Comparison of ENCODE assay signal across 7 mouse cellular contexts in genomic region chr15:93275623-93276022, GRCm38 (mm10). TPM values are rescaled to one million over a fixed set of nuclear protein-coding genes. Genes with fewer than 3 reads are reported as not detected.
DNase-seq lines count a peak whose midpoint lies in the region; ATAC-seq and TF ChIP-seq lines count a peak whose summit lies in the region.

No protein-coding gene starts in this region.

- TF ChIP-seq POLR2A in bone marrow, adult 2 months (IDR thresholded peaks at IDR 0.05; ENCODE audit: borderline replicate concordance, control insufficient read depth, low read depth, low read length) = no peak; the same call in 1 of the 2 replicates
- TF ChIP-seq POLR2A in limb, embryonic 14.5 days (IDR thresholded peaks at IDR 0.05; ENCODE audit: borderline replicate concordance, extremely low read depth, insufficient read depth, insufficient read length) = no peak

- peak; percentile 47 for ATAC-seq in forebrain, embryonic 14.5 days
- ATAC-seq in limb, embryonic 14.5 days (ENCODE audit: low FRiP score, low read depth) = peak; percentile 18
- peak; percentile 46 for ATAC-seq in monocyte, adult 5-6 weeks (replicated peaks; ENCODE audit: insufficient number of reproducible peaks, low FRiP score, low TSS enrichment, poor library complexity, severe bottlenecking)

- H3K9me3 ChIP-seq in forebrain, embryonic 14.5 days (replicated peaks; ENCODE audit: control insufficient read depth, low read length) = no peaks in the 10 kb centered on the region
- no peaks in the 10 kb centered on the region for H3K9me3 ChIP-seq in limb, embryonic 14.5 days (ENCODE audit: control insufficient read depth, low read length)

- H3K27me3 ChIP-seq in forebrain, embryonic 14.5 days (replicated peaks; ENCODE audit: control insufficient read depth, insufficient read depth, low read length) = no peaks in the 10 kb centered on the region
- no peaks in the 10 kb centered on the region for H3K27me3 ChIP-seq in limb, embryonic 14.5 days (ENCODE audit: control insufficient read depth, insufficient read depth, low read length)

- peak overlapping the region; percentile 68 for H3K4me3 ChIP-seq in left cerebral cortex, adult 2 months
- H3K4me3 ChIP-seq in bone marrow, adult 2 months (replicated peaks; ENCODE audit: control insufficient read depth, low read depth, low read length) = peak overlapping the region; percentile 79
- H3K4me3 ChIP-seq in forebrain, embryonic 14.5 days (ENCODE audit: low read depth, low read length) = peak overlapping the region; percentile 69
- H3K4me3 ChIP-seq in limb, embryonic 14.5 days (replicated peaks; ENCODE audit: low read length) = peak overlapping the region; percentile 76

- no peak for DNase-seq in left cerebral cortex, adult 2 months (ENCODE audit: extremely low spot score in 1 of 2, low spot score in 2 of 2)
- no peak for DNase-seq in left cerebral cortex, postnatal 25 days (ENCODE audit: low spot score in 2 of 2)
- peak; percentile 51 for DNase-seq in forebrain, embryonic 14.5 days (ENCODE audit: low spot score)
- DNase-seq in limb, embryonic 14.5 days (ENCODE audit: low spot score) = no peak
- no peak for DNase-seq in frontal cortex, postnatal 10 days (ENCODE audit: low spot score in 2 of 2)

- TF ChIP-seq CTCF in left cerebral cortex, adult 2 months (IDR thresholded peaks at IDR 0.05) = no peak; the same call in 1 of the 2 replicates
- no peak for TF ChIP-seq CTCF in bone marrow, adult 2 months (IDR thresholded peaks at IDR 0.05; ENCODE audit: control insufficient read depth, insufficient read depth, low read length)

- peaks cover 7% of the 10 kb centered on the region; the same call in 1 of the 2 replicates for H3K36me3 ChIP-seq in forebrain, embryonic 14.5 days (ENCODE audit: control insufficient read depth, insufficient read depth, low read length)
- 0 out of 2 replicates have a peak, but pooled peaks cover 4% of the 10 kb centered on the region for H3K36me3 ChIP-seq in limb, embryonic 14.5 days (ENCODE audit: control insufficient read depth, insufficient read depth, low read length)

- intact Hi-C loops in left cerebral cortex, adult 2 months (cut with DNase I) = loop anchor here (1.0 to 2.0 kb wide), 2 partner anchors 61 to 121 kb away; partner anchors contain the start of gene Yaf2
- intact Hi-C loops in left cerebral cortex, postnatal 25 days (cut with DNase I) = loop anchor here (2.0 to 5.0 kb wide), 2 partner anchors 62 to 123 kb away; partner anchors contain the start of genes Pphln1, Yaf2 and Zcrb1

- peaks cover 2% of the 10 kb centered on the region for H3K4me1 ChIP-seq in bone marrow, adult 2 months (ENCODE audit: control insufficient read depth, insufficient read depth, low read length)
- peaks cover 18% of the 10 kb centered on the region for H3K4me1 ChIP-seq in forebrain, embryonic 14.5 days (ENCODE audit: control insufficient read depth, insufficient read depth, low read length)
- peaks cover 20% of the 10 kb centered on the region for H3K4me1 ChIP-seq in limb, embryonic 14.5 days (ENCODE audit: control insufficient read depth, insufficient read depth, low read length)

- peak overlapping the region; percentile 77 for H3K9ac ChIP-seq in forebrain, embryonic 14.5 days (ENCODE audit: low read length)
- H3K9ac ChIP-seq in limb, embryonic 14.5 days (ENCODE audit: low read depth, low read length, severe bottlenecking) = peak overlapping the region; percentile 46

- under 1% methylated on average over 21 of the region's 21 CpGs for WGBS in bone marrow, adult 2 months
- WGBS in forebrain, embryonic 14.5 days = under 1% methylated on average over 21 of the region's 21 CpGs
- WGBS in limb, embryonic 14.5 days = under 1% methylated on average over 21 of the region's 21 CpGs

- H3K4me2 ChIP-seq in forebrain, embryonic 14.5 days (ENCODE audit: low read length) = peak overlapping the region; percentile 89
- H3K4me2 ChIP-seq in limb, embryonic 14.5 days (replicated peaks; ENCODE audit: low read depth, low read length, severe bottlenecking) = peak overlapping the region; percentile 73

- H3K27ac ChIP-seq in left cerebral cortex, adult 2 months = peak overlapping the region; percentile 60
- H3K27ac ChIP-seq in bone marrow, adult 2 months (ENCODE audit: control insufficient read depth, insufficient read depth, low read depth, low read length, poor library complexity) = peak overlapping the region; percentile 82
- H3K27ac ChIP-seq in forebrain, embryonic 14.5 days (ENCODE audit: low read depth, low read length) = peak overlapping the region; percentile 88; the same call in 1 of the 2 replicates
- H3K27ac ChIP-seq in limb, embryonic 14.5 days (replicated peaks; ENCODE audit: low read depth, low read length) = 0 out of 2 replicates have a peak overlapping the region, but pooled peaks have one; percentile 63

RNA-seq across cellular contexts. Expression of gene Gxylt1, which starts 0.6 kb away (rescaled TPM):
- total RNA-seq in left cerebral cortex, adult 2 months (2021) = 10 to 100 TPM; 13.3 to 13.4 TPM
- 10 to 100 TPM in 1 of 2 experiments, 1 to 10 TPM in 1; 9.8 to 11.3 TPM for total RNA-seq in left cerebral cortex, postnatal 25 days (2021)
- 6.5 and 9.6 TPM in 2 replicates for polyA plus RNA-seq in bone marrow, adult 2 months (2011; ENCODE audit: insufficient read depth, insufficient read length, low replicate concordance, missing spikeins)
- polyA plus RNA-seq in forebrain, embryonic 14.5 days (2014; fragmentation: Nextera tagmentation; extraction: Ambion mirVana) = 7.8 and 9.7 TPM in 2 replicates
- polyA plus RNA-seq in limb, embryonic 14.5 days (2012; rRNA removed) = 13.7 and 18.7 TPM in 2 replicates
- polyA plus RNA-seq in limb, embryonic 14.5 days (2014; fragmentation: Nextera tagmentation; extraction: Ambion mirVana) = 17.4 and 17.5 TPM in 2 replicates
- 47.3 to 60.0 TPM (median 56.2 TPM) in 3 replicates for total RNA-seq in monocyte, adult 5-6 weeks (2017)
